Mouse (Mus musculus) T-helper 17 cell (primary cell): ENCODE results near the gene Efhd1.

Experiments used
- in situ Hi-C, 2 experiments: fragments of 300-600 bp; cut with MboI, MseI; formaldehyde crosslinking; loops; 1 replicate in 1 of 2; 2 replicates in 1 of 2; pipeline ENCODE4 v1.15.1; 2025; ENCODE audit warnings: high pct_unique_total_duplicates in 2 of 2

Efhd1 gene

GRCm38 (mm10) chr1:87264134-87265006 is at the start of gene Efhd1:
Gene Efhd1, plus strand, starts transcription at chr1:87264363.
- in situ Hi-C loops = no loop called here

GRCm38 (mm10) chr1:87214748-87215147 is 49.4 kb upstream of the Efhd1 start:
- in situ Hi-C loops = no loop called here

- in situ Hi-C loops = no loop called here
Observed at GRCm38 (mm10) chr1:87217938-87218337, 46.2 kb upstream of the Efhd1 start.

GRCm38 (mm10) chr1:87225739-87226138 is 38.4 kb upstream of the Efhd1 start:
- in situ Hi-C loops = loop anchor here in 1 of 2 experiments (10.0 kb wide), 1 partner anchor 539 kb away; no protein-coding TSS in a partner anchor

- in situ Hi-C loops = loop anchor here in 1 of 2 experiments (10.0 kb wide), 1 partner anchor 538 kb away; no protein-coding TSS in a partner anchor
Observed at GRCm38 (mm10) chr1:87226409-87227159, 37.6 kb upstream of the Efhd1 start.

- in situ Hi-C loops = loop anchor here in 1 of 2 experiments (10.0 kb wide), 1 partner anchor 538 kb away; no protein-coding TSS in a partner anchor
Observed at GRCm38 (mm10) chr1:87227160-87227550, 37.0 kb upstream of the Efhd1 start.

GRCm38 (mm10) chr1:87230606-87231005 is 33.6 kb upstream of the Efhd1 start:
- in situ Hi-C loops = no loop called here

GRCm38 (mm10) chr1:87232197-87232596 is 32.0 kb upstream of the Efhd1 start:
- in situ Hi-C loops = no loop called here

GRCm38 (mm10) chr1:87239056-87239455 is 25.1 kb upstream of the Efhd1 start:
- in situ Hi-C loops = no loop called here

GRCm38 (mm10) chr1:87243021-87243420 is 21.1 kb upstream of the Efhd1 start:
- in situ Hi-C loops = no loop called here

- in situ Hi-C loops = loop anchor here in 1 of 2 experiments (5.0 kb wide), 1 partner anchor 82 kb away; the partner anchor contains the start of gene Gigyf2
Observed at GRCm38 (mm10) chr1:87245430-87245829, 18.7 kb upstream of the Efhd1 start.

- in situ Hi-C loops = loop anchor here in 1 of 2 experiments (5.0 kb wide), 1 partner anchor 81 kb away; the partner anchor contains the start of gene Gigyf2
Observed at GRCm38 (mm10) chr1:87245929-87246815, 18.0 kb upstream of the Efhd1 start.

- in situ Hi-C loops = no loop called here
Observed at GRCm38 (mm10) chr1:87252040-87252609, 12.0 kb upstream of the Efhd1 start.

GRCm38 (mm10) chr1:87255173-87255572 is 9.0 kb upstream of the Efhd1 start:
- in situ Hi-C loops = no loop called here

GRCm38 (mm10) chr1:87257691-87258090 is 6.5 kb upstream of the Efhd1 start:
- in situ Hi-C loops = no loop called here

GRCm38 (mm10) chr1:87258484-87258883 is 5.7 kb upstream of the Efhd1 start:
- in situ Hi-C loops = no loop called here

- in situ Hi-C loops = no loop called here
Observed at GRCm38 (mm10) chr1:87259316-87259715, 4.8 kb upstream of the Efhd1 start.

GRCm38 (mm10) chr1:87263257-87263656 is 906 bp upstream of the Efhd1 start:
- in situ Hi-C loops = no loop called here

- in situ Hi-C loops = no loop called here
Observed at GRCm38 (mm10) chr1:87263796-87264133, 398 bp upstream of the Efhd1 start.

GRCm38 (mm10) chr1:87265200-87265599 is 1.0 kb downstream of the Efhd1 start:
- in situ Hi-C loops = no loop called here
